Mouse (Mus musculus): ENCODE measurements around the gene Olfr678. TPM values are rescaled to one million over a fixed set of nuclear protein-coding genes. Genes with fewer than 3 reads are reported as not detected.
"Not testable (repeated sequence)": the region's sequence is repeated elsewhere in the genome, so short reads cannot be mapped to it uniquely, and the experiment has no call there.

The Olfr678 gene
- polyA plus RNA-seq (2015; fragmentation: Nextera tagmentation; extraction: Ambion mirVana) = not detected in 2 replicates

- no peaks in the 10 kb centered on the region for H3K27me3 ChIP-seq (replicated peaks; ENCODE audit: control insufficient read depth, insufficient read depth, low read length)
- 97% methylated on average over 1 of the region's 1 CpGs for WGBS
- no peaks in the 10 kb centered on the region for H3K36me3 ChIP-seq (ENCODE audit: control insufficient read depth, insufficient read depth)
- H3K4me3 ChIP-seq (replicated peaks; ENCODE audit: low read length) = no peak within 1 kb of the TSS
- H3K9me3 ChIP-seq (ENCODE audit: control insufficient read depth, low read length) = no peaks in the 10 kb centered on the region
- H3K9ac ChIP-seq (replicated peaks; ENCODE audit: low read depth, low read length) = no peak within 1 kb of the TSS
- no peak within 1 kb of the TSS for H3K27ac ChIP-seq (ENCODE audit: low read length)
- no peak for ATAC-seq
- H3K4me1 ChIP-seq (replicated peaks; ENCODE audit: control insufficient read depth, insufficient read depth, low read length) = no peaks in the 10 kb centered on the region
- no peak within 1 kb of the TSS for H3K4me2 ChIP-seq (ENCODE audit: low read length)
Observed at GRCm38 (mm10) chr7:105064175-105064574, at the start of gene Olfr678. Gene Olfr678, plus strand, starts transcription at chr7:105064475.

GRCm38 (mm10) chr7:105022530-105022929, 41.7 kb upstream of the Olfr678 start:
- Histone ChIP-seq H3K4me2 (ENCODE audit: low read length) (no peak overlapping the region), H3K9me3 (ENCODE audit: control insufficient read depth, low read length) (no peaks in the 10 kb centered on the region), H3K36me3 (ENCODE audit: control insufficient read depth, insufficient read depth) (no peaks in the 10 kb centered on the region), H3K9ac (replicated peaks; ENCODE audit: low read depth, low read length) (no peak overlapping the region), H3K4me3 (replicated peaks; ENCODE audit: low read length) (no peak overlapping the region), H3K4me1 (replicated peaks; ENCODE audit: control insufficient read depth, insufficient read depth, low read length) (no peaks in the 10 kb centered on the region), H3K27me3 (replicated peaks; ENCODE audit: control insufficient read depth, insufficient read depth, low read length) (no peaks in the 10 kb centered on the region), H3K27ac (ENCODE audit: low read length) (no peak overlapping the region)
- 71% methylated on average over 1 of the region's 1 CpGs for WGBS
- no peak for ATAC-seq

GRCm38 (mm10) chr7:105028360-105028759, 35.9 kb upstream of the Olfr678 start, which contains the start of gene Olfr675:
Gene Olfr675, minus strand, starts transcription at chr7:105028460.
- no peaks in the 10 kb centered on the region for H3K36me3 ChIP-seq (ENCODE audit: control insufficient read depth, insufficient read depth)
- H3K9ac ChIP-seq (replicated peaks; ENCODE audit: low read depth, low read length) = no peak within 1 kb of the TSS
- no peak within 1 kb of the TSS for H3K4me3 ChIP-seq (replicated peaks; ENCODE audit: low read length)
- H3K4me1 ChIP-seq (replicated peaks; ENCODE audit: control insufficient read depth, insufficient read depth, low read length) = no peaks in the 10 kb centered on the region
- no peaks in the 10 kb centered on the region for H3K9me3 ChIP-seq (ENCODE audit: control insufficient read depth, low read length)
- no peak within 1 kb of the TSS for H3K4me2 ChIP-seq (ENCODE audit: low read length)
- no peaks in the 10 kb centered on the region for H3K27me3 ChIP-seq (replicated peaks; ENCODE audit: control insufficient read depth, insufficient read depth, low read length)
- no peak within 1 kb of the TSS for H3K27ac ChIP-seq (ENCODE audit: low read length)
- WGBS = 79% methylated on average over 1 of the region's 1 CpGs
- ATAC-seq = no peak

- Histone ChIP-seq H3K27me3 (replicated peaks; ENCODE audit: control insufficient read depth, insufficient read depth, low read length) (no peaks in the 10 kb centered on the region), H3K9me3 (ENCODE audit: control insufficient read depth, low read length) (no peaks in the 10 kb centered on the region), H3K4me1 (replicated peaks; ENCODE audit: control insufficient read depth, insufficient read depth, low read length) (no peaks in the 10 kb centered on the region), H3K27ac (ENCODE audit: low read length) (no peak within 1 kb of the TSS), H3K36me3 (ENCODE audit: control insufficient read depth, insufficient read depth) (no peaks in the 10 kb centered on the region), H3K9ac (replicated peaks; ENCODE audit: low read depth, low read length) (no peak within 1 kb of the TSS), H3K4me3 (replicated peaks; ENCODE audit: low read length) (no peak within 1 kb of the TSS), H3K4me2 (ENCODE audit: low read length) (no peak within 1 kb of the TSS)
- no peak for ATAC-seq
Observed at GRCm38 (mm10) chr7:105032398-105032797, 31.9 kb upstream of the Olfr678 start, which contains the start of gene Olfr676. Gene Olfr676, plus strand, starts transcription at chr7:105032698.

GRCm38 (mm10) chr7:105033836-105034235, 30.4 kb upstream of the Olfr678 start:
- H3K9me3 ChIP-seq (ENCODE audit: control insufficient read depth, low read length); H3K4me1 ChIP-seq (replicated peaks; ENCODE audit: control insufficient read depth, insufficient read depth, low read length); H3K4me3 ChIP-seq (replicated peaks; ENCODE audit: low read length); H3K27me3 ChIP-seq (replicated peaks; ENCODE audit: control insufficient read depth, insufficient read depth, low read length); H3K36me3 ChIP-seq (ENCODE audit: control insufficient read depth, insufficient read depth); H3K27ac ChIP-seq (ENCODE audit: low read length); H3K9ac ChIP-seq (replicated peaks; ENCODE audit: low read depth, low read length); ATAC-seq; H3K4me2 ChIP-seq (ENCODE audit: low read length): not testable (repeated sequence)
- 65% methylated on average over 5 of the region's 5 CpGs for WGBS

GRCm38 (mm10) chr7:105058951-105059350, 5.3 kb upstream of the Olfr678 start:
- Histone ChIP-seq H3K36me3 (ENCODE audit: control insufficient read depth, insufficient read depth) (no peaks in the 10 kb centered on the region), H3K9me3 (ENCODE audit: control insufficient read depth, low read length) (no peaks in the 10 kb centered on the region), H3K9ac (replicated peaks; ENCODE audit: low read depth, low read length) (no peak overlapping the region), H3K27ac (ENCODE audit: low read length) (no peak overlapping the region), H3K4me3 (replicated peaks; ENCODE audit: low read length) (no peak overlapping the region), H3K4me1 (replicated peaks; ENCODE audit: control insufficient read depth, insufficient read depth, low read length) (no peaks in the 10 kb centered on the region), H3K4me2 (ENCODE audit: low read length) (no peak overlapping the region), H3K27me3 (replicated peaks; ENCODE audit: control insufficient read depth, insufficient read depth, low read length) (no peaks in the 10 kb centered on the region)
- ATAC-seq = no peak

- Histone ChIP-seq H3K4me1 (replicated peaks; ENCODE audit: control insufficient read depth, insufficient read depth, low read length) (no peaks in the 10 kb centered on the region), H3K4me2 (ENCODE audit: low read length) (no peak within 1 kb of the TSS), H3K9me3 (ENCODE audit: control insufficient read depth, low read length) (no peaks in the 10 kb centered on the region), H3K27me3 (replicated peaks; ENCODE audit: control insufficient read depth, insufficient read depth, low read length) (no peaks in the 10 kb centered on the region), H3K27ac (ENCODE audit: low read length) (no peak within 1 kb of the TSS), H3K9ac (replicated peaks; ENCODE audit: low read depth, low read length) (no peak within 1 kb of the TSS), H3K36me3 (ENCODE audit: control insufficient read depth, insufficient read depth) (no peaks in the 10 kb centered on the region), H3K4me3 (replicated peaks; ENCODE audit: low read length) (no peak within 1 kb of the TSS)
- WGBS = 55% methylated on average over 1 of the region's 1 CpGs
- no peak for ATAC-seq
Observed at GRCm38 (mm10) chr7:105080905-105081304, 16.6 kb downstream of the Olfr678 start, which contains the start of gene Olfr679. Gene Olfr679, plus strand, starts transcription at chr7:105081205.

- not testable (repeated sequence) for H3K9me3 ChIP-seq (ENCODE audit: control insufficient read depth, low read length); ATAC-seq; H3K4me3 ChIP-seq (replicated peaks; ENCODE audit: low read length); H3K27ac ChIP-seq (ENCODE audit: low read length); H3K4me2 ChIP-seq (ENCODE audit: low read length); H3K36me3 ChIP-seq (ENCODE audit: control insufficient read depth, insufficient read depth); H3K9ac ChIP-seq (replicated peaks; ENCODE audit: low read depth, low read length); H3K4me1 ChIP-seq (replicated peaks; ENCODE audit: control insufficient read depth, insufficient read depth, low read length); H3K27me3 ChIP-seq (replicated peaks; ENCODE audit: control insufficient read depth, insufficient read depth, low read length)
Observed at GRCm38 (mm10) chr7:105092717-105093116, 28.4 kb downstream of the Olfr678 start, which contains the start of gene Olfr680-ps1. Gene Olfr680-ps1, minus strand, starts transcription at chr7:105092817.

- no peak for ATAC-seq
- H3K4me1 ChIP-seq (replicated peaks; ENCODE audit: control insufficient read depth, insufficient read depth, low read length) = no peaks in the 10 kb centered on the region
- H3K4me3 ChIP-seq (replicated peaks; ENCODE audit: low read length) = no peak within 1 kb of the TSS
- no peak within 1 kb of the TSS for H3K4me2 ChIP-seq (ENCODE audit: low read length)
- no peaks in the 10 kb centered on the region for H3K9me3 ChIP-seq (ENCODE audit: control insufficient read depth, low read length)
- no peak within 1 kb of the TSS for H3K9ac ChIP-seq (replicated peaks; ENCODE audit: low read depth, low read length)
- no peaks in the 10 kb centered on the region for H3K27me3 ChIP-seq (replicated peaks; ENCODE audit: control insufficient read depth, insufficient read depth, low read length)
- no peak within 1 kb of the TSS for H3K27ac ChIP-seq (ENCODE audit: low read length)
- H3K36me3 ChIP-seq (ENCODE audit: control insufficient read depth, insufficient read depth) = no peaks in the 10 kb centered on the region
Observed at GRCm38 (mm10) chr7:105116536-105116935, 52.3 kb downstream of the Olfr678 start, which contains the start of gene Olfr681. Gene Olfr681, plus strand, starts transcription at chr7:105116836.
